Mouse (Mus musculus) cerebellum, adult 2 months (tissue): ENCODE data around the gene Keg1.

Source experiments
- CTCF ChIP-seq: fragments of 200-500 bp; IDR thresholded peaks from 2 replicates; pipeline ENCODE4 v1.5.1; 2011; ENCODE audit warnings: low read depth, mild to moderate bottlenecking, control low read depth, low read length, moderate library complexity, borderline replicate concordance; ENCODE audit not compliant: insufficient read depth
- POLR2A ChIP-seq: fragments of 200-500 bp; IDR thresholded peaks from 2 replicates; pipeline ENCODE4 v1.6.1; 2011; ENCODE audit warnings: low read length, control low read depth, borderline replicate concordance; ENCODE audit not compliant: insufficient read depth

DNA sequence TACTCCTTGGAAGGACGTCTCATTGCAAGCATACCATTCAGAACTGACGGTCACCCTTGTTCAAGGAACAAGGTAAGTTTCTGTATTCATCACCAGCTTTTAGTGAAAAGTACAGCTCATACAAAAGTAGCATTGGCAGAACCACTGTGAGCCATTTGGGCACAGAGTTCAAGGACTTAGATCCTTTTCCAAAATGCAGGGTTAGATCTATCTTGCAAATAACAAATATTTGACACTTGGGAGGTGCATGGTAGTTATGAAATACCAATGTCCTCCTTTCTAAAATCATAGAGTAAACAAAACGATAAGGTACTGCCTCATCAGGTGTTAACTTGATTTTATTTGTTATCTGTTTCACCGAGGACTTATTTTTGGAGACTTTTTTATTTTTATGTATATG, 24.5 kb upstream of the Keg1 start:
- TF ChIP-seq CTCF (no peak), POLR2A (no peak)
